Mouse (Mus musculus): ENCODE measurements around the gene Fam160b1.

Fam160b1 gene

DNA sequence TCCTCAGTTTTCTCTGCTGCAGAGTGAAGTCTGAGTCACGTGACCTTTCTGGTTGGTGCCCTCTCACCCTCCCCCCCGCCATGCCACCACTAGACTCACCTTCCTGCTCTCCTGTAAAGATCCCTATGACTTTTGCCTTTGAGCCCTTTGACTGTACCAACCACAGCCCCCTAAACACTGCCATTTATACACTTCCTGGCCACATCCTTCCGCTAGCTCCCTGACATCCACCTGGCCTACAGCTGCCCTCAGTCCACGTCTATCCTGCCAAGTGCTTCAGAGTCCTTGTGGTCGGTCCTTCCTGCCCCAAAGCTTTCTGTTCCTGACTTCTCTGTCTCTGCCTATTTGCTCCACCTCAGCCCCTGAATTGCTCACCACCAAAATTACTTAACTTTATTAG lies 16.6 kb upstream of the Fam160b1 start:
- DNase-seq (ENCODE audit: low read depth, low spot score): no peak

DNA sequence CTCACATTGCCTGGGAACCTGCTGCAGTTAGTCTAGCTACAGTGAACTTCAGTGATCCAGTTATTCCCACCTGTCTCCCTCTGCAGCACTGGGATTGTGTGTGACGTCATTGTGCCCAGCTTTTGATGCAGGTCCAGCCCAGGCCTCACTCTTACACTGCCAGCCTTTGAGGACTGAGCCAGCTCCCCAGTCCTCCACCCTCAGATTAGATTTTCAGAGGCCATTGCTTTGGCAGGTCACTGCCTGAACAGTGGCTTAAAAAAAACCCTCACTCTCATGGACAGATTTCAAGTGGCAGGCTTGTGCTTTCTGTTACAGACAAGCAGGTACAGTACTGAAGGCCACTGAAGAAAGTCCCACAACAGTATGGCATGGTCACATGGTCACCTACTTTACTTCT lies 15.8 kb upstream of the Fam160b1 start:
- no peak for DNase-seq (ENCODE audit: low read depth, low spot score)

DNA sequence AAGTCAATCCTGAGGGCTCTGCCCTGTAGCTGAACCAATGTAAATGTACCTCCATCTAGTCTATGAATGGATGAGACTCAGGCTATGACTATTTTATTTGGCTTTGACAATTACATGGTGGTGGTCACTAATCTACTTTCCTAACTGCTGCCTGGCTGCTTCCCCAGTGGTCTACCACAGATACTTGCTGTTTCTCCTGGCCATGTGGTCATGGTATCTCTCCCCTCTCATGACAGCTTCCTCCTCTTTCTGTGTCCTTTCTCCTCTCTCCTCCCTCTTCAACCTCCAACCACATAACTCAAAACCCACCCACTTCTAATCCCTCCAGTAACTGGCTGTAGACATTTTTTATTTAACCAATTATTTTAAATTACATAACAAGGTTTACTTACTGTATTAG lies 11.4 kb upstream of the Fam160b1 start:
- DNase-seq (ENCODE audit: low read depth, low spot score): no peak

DNA sequence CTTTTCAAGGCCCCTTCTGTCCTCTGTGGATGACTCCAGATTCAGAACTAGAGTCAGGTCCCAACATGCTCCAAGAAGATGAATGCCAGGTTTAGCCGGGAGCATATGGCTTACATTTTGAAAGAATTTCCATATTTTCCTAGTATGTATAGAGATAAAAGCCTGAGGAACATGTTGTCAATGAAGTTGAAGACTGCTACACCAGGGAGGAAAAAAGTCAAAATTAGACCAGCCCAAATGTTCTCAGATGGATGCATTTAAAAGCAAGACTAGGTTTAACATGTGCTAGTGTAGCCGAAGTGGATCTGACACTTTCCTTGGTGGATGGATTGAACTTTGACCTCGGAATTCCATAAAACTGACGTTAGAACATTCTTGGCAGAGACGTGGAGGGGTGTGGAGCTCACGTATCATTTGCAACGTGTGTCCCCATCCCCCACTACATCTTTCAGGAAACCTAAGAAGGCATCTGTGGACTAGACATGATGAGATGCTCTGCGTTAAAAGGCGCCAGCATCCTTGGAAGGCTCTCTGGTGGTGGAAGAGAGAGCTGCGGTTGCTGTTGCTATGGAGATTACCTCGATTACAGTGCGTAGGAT lies 8.0 kb upstream of the Fam160b1 start:
- DNase-seq (ENCODE audit: low read depth, low spot score): no peak

DNA sequence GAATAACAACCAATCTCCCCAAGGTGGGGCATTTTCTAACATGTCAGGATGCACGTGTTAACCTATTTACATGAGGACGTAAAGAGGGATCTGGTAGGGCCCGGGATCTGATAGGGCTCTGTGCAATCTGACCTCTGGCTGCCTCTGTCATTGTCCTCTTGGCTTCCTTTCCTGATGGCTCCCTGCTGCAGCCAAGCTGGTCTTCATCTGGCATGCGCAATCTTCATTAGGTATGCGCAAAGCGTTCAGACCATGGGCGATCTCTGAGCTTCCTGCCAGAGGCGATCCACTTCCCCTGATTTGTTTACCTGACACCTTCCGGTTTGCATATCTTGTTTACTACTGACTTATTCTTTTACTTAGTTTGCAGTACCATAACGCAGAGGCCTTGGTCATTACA lies 7.3 kb upstream of the Fam160b1 start:
- DNase-seq (ENCODE audit: low read depth, low spot score): no peak

DNA sequence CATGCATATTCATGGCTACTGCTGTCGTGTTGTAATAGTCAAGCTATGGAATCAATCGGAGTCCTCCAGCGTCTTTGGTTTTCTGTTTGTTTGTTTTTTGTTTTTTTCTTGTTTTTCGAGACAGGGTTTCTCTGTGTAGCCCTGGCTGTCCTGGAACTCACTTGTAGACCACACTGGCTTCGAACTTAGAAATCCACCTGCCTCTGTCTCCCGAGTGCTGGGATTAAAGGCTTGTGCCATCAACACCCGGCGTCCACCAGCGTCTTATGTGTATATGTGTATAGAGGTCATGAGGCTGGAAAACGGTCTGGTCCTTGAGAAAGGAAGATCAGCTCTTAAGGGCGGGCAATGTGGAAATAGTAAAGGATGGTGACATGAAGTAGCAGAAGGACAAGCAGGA lies 6.4 kb upstream of the Fam160b1 start:
- DNase-seq (ENCODE audit: low read depth, low spot score): no peak

DNA sequence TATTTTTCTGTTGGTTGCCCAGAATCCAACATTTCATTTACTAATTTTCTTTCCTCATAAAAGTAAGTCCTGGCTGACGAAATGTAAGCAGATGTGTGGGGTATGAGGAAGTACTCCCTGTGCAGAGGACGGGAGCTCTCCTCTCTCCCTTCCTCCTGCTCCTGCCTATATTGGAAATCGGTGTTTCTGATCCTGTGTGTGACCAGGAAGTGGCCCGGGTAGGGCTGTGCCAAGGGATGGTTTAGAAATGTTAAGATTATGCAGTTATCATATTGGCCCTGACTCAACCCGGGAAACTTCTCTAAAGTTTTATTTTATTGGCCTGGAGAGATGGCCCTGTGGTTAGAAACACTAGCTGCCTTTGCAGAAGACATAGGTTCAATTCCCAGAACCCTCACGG lies 5.8 kb upstream of the Fam160b1 start:
- no peak for DNase-seq (ENCODE audit: low read depth, low spot score)

DNA sequence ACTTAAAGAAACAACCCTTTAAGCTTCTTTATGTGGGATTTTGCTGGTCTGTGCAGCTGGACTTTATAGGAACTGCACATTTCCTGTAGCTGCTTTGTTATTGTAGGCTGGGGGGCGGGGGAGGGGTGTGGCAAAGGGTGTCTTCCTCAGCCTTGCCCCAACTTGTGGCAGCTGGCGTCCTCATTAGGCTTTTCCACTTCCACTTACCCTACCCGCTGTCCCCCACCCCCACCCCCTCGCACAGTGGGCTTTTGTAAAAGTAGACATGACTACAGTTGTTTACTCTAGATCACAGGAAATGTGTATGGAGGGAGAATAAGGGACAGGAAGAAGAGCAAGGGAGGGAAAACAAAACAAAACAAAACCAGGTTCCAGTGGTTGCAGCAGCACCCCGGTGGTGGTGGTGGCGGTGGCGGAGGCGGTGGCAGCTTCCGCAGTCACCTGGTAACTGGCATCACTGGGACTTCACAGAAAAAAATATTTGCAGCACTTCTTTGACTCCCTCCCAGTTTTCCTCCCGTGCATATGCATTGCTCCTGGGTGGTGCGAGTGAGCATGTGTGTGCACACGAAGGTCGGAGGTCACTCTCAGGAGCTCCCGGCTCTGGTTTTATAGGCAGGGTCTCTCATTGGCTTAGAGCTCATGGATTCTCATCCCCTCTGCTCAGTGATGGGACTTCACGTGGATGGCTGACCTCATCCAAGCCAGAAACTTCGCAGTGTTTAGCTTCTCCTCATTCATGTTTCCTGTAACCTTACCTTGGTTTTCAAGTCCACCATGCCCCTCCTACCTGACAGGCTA lies 4.8 kb upstream of the Fam160b1 start:
- no peak for DNase-seq (ENCODE audit: low read depth, low spot score)

DNA sequence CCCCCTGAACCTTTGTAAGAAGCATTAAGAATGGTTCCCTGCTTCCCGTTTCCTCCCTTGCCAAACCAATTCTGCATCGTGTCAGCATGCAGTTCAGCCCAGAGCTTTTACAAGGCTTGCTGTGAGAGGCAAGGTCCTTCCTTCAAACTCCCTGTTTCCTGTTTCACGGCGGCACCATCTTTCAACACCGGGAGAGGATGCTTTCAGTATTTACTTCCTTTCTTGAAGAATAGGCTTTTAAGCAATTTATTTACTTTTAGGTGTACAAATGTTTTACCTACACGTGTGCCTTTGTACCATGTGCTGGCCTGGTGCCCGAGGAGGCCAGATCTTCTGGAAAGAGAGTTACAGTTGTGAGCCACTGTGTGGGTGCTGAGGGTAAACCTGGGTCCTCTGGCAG lies 4.2 kb upstream of the Fam160b1 start:
- DNase-seq (ENCODE audit: low read depth, low spot score): no peak

DNA sequence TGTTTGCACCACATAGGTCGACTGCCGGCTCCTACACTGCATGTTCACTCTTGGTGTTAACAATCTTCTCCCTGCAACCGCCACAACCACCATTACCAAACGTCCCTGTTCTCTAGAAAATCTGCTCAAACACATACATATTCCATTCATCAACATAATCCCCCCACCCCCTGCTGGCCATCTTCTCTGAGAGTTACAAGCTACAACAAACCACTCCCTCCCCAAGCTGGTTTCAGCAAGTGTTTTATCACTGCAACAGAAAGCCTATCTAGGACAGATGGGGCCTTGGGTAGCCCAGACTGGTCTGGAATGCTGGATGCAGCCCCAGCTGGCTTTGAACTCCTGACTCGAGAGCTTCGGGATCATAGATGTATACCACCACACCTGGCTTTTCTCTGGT lies 3.2 kb upstream of the Fam160b1 start:
- no peak for DNase-seq (ENCODE audit: low read depth, low spot score)

DNA sequence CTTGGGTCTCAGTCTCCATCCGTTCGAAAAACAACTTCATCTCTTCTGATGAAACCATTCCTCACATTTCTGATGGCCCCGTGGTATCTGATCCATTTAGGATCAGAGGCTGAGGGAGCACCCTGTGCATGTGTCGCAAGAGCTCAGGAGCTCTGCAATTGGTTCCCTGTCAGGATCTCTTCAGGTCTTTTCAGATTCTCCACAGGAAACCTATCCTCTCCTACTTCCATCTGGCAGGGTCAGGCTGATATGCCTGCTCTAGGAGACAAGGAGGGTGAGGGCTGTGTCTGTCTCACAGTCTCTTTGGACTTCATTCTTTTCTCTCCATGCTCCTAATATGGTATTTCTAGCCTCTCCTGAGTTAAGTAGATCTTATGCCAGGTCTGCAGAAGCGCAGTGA lies 2.7 kb upstream of the Fam160b1 start:
- DNase-seq (ENCODE audit: low read depth, low spot score): no peak

DNA sequence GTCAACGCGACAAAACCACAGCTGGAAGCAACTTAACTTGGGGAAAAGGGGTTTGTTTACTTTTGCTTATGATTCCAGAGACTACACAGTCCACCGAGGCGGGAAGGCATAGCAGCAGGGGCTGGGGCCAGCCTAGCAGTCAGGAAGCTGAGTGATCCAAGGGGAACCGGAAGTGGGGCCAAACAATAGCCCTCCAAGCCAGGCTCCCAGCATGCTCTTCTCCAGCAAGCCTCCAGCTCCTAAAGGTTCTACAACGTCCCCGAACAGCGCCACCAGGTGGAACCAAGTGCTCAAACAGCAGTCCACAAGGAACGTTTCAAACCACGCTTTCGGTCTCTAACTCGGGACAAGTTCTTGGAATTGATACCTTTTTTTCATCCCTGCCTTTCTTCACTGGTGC lies 2.2 kb upstream of the Fam160b1 start:
- DNase-seq (ENCODE audit: low read depth, low spot score): peak; percentile 68

DNA sequence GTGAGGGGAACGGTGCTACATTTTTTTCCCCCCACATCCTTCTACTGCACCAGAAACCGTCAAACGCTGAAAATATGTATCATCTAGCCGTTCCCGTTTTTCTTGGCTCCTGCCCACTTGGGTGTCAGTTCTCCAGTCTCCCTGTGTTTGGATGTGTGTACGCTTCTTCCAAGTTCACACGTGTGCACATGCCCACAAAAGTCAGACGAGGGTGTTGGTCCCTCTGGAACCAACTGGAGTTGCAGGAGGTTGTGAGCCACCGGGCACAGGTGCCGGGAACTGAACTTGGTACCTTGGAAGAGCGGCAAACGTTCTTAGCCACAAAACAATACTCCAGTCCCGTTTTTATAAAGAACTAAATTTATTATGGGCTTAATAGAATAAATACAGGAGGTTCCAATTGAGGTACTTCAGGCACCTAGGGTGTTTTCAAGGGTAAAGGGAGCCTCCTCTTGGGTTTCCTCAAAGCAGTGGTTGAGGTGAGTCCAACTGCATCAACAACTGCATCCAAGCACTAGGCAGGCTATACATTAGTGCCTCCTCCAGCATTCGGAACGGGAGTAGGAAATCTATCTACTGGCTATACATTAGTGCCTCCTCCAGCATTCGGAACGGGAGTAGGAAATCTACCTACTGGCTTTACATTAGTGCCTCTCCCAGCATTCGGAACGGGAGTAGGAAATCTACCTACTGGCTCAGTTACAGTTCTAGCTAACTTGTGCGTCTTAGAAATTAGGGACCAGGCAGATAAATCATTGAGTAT lies 1.5 kb upstream of the Fam160b1 start:
- DNase-seq (ENCODE audit: low read depth, low spot score): no peak

DNA sequence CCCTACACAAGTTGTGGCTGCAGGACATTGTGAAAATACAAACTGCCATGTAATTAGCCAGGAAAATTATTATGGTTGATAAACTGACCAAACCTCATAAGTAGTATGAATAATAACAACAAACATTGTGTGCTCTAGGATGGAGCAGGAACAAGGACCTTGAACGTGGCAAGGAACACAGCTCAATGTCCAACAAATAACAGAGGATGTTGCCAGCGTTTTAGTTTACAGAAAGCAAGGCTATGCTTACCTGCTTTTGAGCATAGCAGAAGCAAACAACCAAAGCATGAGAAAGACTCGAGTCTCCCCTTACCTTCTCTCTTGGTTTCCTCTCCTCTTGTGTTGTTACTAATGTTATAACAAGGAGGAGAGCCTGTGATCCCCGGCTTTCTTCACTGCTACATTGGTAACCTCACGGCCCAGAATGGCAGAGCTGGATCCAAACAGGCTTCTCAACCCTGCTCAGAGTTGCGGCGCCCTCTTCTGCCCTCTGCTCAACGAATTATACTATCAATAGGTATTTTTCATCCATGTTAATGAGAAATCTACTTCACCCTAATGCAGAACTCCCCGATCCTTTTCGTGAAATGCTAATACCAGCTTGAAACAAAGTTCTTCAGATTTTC lies 666 bp upstream of the Fam160b1 start:
- DNase-seq (ENCODE audit: low read depth, low spot score): no peak

DNA sequence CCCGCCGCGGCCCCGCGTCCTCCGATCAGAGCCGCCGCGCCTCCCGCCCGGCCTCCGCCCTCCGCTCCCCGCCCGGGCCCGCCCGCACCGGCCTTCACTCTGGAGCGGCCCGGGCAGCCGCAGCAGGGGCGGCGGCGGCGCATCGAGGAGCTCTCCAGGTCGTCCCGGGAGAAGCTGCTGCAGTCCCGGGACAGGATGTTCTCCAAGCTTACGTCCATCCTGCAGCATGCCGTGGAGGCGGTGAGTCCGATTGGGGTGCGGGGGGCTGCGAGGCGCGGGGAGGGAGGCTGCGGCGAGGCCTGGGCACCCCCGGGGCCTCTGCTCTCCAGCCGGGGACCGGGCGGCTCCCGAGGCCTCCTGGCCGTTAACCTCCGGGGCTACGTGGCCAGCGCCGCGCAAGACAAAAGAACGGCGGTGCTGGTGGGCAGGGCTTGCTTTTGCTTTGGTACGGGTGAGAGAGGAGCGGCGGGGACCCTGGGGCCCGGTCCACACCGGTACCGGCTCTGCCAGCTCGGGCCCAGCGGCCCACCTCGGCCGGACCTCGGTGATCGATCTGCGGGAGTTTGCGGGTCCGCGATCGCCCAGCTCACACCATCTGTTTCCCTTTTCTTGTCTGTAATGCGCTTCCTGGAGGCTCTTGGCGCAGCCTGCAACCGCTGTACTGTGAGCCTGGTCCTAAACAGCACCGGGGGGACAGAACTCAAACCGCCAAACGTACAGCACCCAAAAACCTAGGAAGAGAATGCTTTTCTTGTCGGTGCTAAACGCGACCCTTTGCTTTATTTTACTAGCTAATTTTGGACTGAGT lies 855 bp downstream of the Fam160b1 start:
- peak; percentile 42 for DNase-seq (ENCODE audit: low read depth, low spot score)

DNA sequence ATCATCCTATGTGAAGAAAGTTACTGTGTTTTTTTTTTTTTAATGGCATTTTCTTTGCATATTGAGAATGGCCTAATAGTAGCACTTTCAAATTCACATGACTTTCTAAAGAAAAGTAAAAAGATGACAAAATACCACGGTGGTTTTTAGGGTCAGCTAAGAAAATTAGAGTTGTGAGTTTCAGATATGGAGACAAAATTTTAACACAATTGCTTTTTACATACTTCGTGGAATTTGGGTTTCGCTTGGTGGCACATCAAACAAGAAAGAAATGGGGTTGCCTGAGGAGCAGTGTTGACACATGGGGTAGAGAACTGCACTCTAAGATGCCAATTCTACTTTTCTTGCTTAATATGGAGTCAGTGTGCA lies 1.4 kb downstream of the Fam160b1 start:
- no peak for DNase-seq (ENCODE audit: low read depth, low spot score)

DNA sequence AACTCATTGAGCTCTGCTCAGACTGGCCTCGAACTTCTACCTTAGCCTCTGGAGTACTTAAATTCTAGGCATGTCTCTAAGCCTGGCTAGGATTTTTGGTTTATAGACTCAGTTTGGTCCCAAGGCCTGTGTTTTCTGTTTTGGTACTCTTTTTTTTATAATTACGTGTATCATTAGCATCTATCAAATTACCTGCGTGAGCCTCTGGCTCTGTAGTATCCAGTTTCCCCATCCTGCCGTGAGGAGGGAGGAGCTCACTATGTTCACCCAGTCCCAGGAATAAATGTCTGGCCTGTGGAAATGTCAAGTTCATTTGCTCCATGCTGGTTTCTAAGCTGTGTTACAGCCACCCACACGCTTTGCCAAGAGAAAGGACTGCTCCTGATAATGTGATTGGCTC lies 2.1 kb downstream of the Fam160b1 start:
- DNase-seq (ENCODE audit: low read depth, low spot score): no peak

DNA sequence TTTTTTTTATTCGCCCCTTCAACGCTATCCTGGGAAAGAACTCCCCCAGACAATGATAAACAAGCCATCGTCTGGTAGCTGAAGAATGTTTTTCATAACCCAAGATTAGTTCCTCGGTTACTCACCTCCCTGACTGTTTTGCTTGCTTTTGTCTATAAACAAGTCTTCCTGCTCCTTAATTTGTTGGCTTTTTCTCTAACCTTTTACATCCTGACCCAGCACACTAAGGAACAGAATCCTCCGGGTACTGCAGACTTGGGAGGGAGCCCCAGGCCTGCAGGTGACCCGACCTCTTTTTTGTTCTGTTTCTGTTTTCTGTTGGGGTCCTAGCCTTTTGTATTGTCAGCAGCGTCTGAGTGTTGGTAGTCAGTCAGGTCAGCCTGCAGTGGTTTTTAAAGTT lies 2.6 kb downstream of the Fam160b1 start:
- no peak for DNase-seq (ENCODE audit: low read depth, low spot score)

DNA sequence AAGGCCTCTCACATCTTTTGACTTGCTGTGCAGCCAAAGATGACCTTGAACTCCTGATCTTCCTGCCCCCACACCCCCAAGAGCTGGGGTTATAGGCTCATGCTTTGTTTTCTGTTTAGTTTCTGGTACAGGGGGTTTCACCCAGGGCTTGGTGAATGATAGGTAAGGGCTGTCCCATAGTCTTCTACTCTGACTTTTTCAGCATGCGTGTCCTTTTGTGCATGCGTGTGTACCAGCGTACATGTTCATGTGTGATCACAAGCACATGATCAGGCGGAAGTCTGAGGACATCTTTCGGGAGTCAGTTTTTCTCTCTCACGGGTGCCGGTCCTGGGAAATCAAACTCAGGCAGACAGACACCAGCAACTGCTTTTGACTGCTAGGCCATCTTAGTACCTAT lies 3.1 kb downstream of the Fam160b1 start:
- DNase-seq (ENCODE audit: low read depth, low spot score): no peak

DNA sequence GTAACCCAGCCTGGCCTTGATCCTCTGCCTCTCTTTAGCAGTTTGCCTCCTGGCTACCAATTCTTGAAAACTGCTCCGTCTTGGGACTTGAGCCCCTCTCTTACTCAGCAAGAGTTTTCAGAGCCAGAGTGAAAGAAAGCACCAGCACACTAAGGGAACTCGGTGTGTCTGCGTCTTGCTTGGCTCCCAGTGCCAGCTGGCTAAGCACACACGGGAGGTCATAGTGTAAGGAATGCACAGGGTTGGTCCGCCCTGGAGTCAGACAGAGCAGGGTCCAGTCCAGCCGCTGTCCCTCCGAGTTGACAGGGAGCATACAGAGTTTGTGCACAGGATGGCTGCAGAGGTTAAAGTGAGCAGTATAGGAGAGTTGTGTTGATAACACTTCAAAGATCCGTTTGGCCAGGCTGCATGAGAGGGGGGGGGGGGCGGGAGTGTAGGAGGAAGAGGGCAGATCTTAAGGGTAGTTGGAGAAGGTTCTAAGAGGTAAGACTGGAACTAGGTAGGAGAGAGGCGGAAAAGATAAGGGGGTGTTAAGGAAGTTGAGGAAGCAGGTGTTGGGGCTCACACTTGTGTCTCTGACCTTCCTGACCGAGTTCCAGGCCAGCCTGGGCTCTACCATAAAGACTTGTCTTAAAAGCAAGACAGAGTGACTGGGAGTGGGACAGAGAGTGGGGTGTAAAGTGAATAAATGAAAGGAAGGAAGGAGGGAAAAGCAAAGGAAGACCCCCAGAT lies 4.6 kb downstream of the Fam160b1 start:
- no peak for DNase-seq (ENCODE audit: low read depth, low spot score)

DNA sequence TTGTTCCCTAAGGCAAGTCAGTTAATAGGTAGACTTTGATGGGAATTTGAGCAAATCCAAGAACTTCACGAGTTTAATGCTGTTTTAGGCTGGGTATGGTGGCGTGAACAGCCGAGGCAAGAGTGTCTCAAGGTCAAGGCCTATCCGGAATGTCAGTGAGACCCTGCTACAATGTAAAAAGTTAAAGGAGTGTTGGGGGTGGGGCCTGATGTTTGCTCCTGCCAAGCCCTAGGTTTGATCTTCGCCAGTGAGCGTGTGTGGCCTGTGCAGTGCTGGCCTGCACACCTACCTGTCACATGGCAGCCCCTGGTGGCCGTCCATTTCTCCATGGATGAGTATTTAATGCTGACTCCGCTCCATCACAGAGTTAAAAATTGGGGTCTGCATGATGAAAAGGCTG lies 5.5 kb downstream of the Fam160b1 start:
- DNase-seq (ENCODE audit: low read depth, low spot score): no peak

Data from c-Kit-negative CD71-positive TER-119-positive erythroid progenitor cells, embryonic 14.5 days (primary cell).